Mouse (Mus musculus) megakaryocyte, embryonic 14.5 days (primary cell): ENCODE data around the gene Fancd2. TPM values are rescaled to one million over a fixed set of nuclear protein-coding genes. Genes with fewer than 3 reads are reported as not detected.

Experiments
- H3K27me3 ChIP-seq: replicated peaks from 2 replicates; pipeline ENCODE3; 2012; ENCODE audit warnings: inconsistent platforms
- H3K36me3 ChIP-seq: replicated peaks from 2 replicates; pipeline ENCODE3; 2012; ENCODE audit warnings: low read length, inconsistent platforms, mixed read lengths
- H3K4me1 ChIP-seq: 2 replicates; pipeline ENCODE4 v1.6.1; 2012; ENCODE audit warnings: inconsistent platforms
- H3K4me3 ChIP-seq: replicated peaks from 2 replicates; pipeline ENCODE3; 2012; ENCODE audit warnings: moderate library complexity, mild to moderate bottlenecking, inconsistent platforms
- H3K9me3 ChIP-seq: 2 replicates; pipeline ENCODE4 v1.6.1; 2012; ENCODE audit warnings: inconsistent platforms
- FLI1 ChIP-seq: IDR thresholded peaks from 2 replicates; pipeline ENCODE4 v1.6.1; 2012; ENCODE audit warnings: low read length, inconsistent platforms, mixed read lengths
- GATA1 ChIP-seq: IDR thresholded peaks from 3 replicates; pipeline ENCODE4 v1.6.1; 2012; ENCODE audit warnings: mixed read lengths, low read length, inconsistent platforms, borderline replicate concordance
- polyA plus RNA-seq: library from polyadenylated mRNA; stranded (reverse); fragments of >175 nt; gene quantifications from 2 replicates; pipeline ENCODE4 v1.2.3, GENCODE M21; 2012; ENCODE audit warnings: low replicate concordance; ENCODE audit not compliant: insufficient read depth

Gene Fancd2
- polyA plus RNA-seq, 1 experiment = 0.08 TPM

GRCm38 (mm10) chr6:113604432-113605223 lies 73.1 kb downstream of the Fancd2 start, which contains the start of gene Brk1:
Gene Brk1 (plus strand): TSS chr6:113604772.
- H3K27me3 ChIP-seq = no peaks in the 10 kb centered on the region
- peaks cover 41% of the 10 kb centered on the region for H3K4me1 ChIP-seq
- peaks cover 31% of the 10 kb centered on the region for H3K36me3 ChIP-seq
- TF ChIP-seq FLI1 = no peak
- no peak for TF ChIP-seq GATA1
- no peaks in the 10 kb centered on the region for H3K9me3 ChIP-seq
- peak within 1 kb of the TSS; percentile 100 for H3K4me3 ChIP-seq

DNA sequence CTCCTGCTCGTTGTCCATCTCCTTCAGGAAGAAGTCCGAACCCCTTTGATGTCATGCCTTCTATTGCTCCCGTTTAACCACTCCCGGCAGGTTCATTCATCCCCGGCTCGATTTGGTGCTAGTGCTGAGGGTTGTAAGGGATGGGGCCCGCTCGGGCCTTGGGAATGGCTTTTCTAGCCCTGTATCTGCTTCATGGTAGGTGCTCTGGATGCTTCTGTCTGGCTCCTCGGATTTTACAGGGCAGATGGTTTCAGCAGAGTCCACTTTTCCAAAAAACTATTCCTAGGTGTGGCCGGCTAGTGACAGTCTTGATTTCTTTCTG lies 73.7 kb downstream of the Fancd2 start:
- TF ChIP-seq GATA1 = no peak
- TF ChIP-seq FLI1 = no peak
- H3K4me3 ChIP-seq = peak overlapping the region; percentile 100
- H3K36me3 ChIP-seq = peaks cover 36% of the 10 kb centered on the region
- H3K27me3 ChIP-seq = no peaks in the 10 kb centered on the region
- H3K9me3 ChIP-seq = no peaks in the 10 kb centered on the region
- peaks cover 42% of the 10 kb centered on the region for H3K4me1 ChIP-seq

DNA sequence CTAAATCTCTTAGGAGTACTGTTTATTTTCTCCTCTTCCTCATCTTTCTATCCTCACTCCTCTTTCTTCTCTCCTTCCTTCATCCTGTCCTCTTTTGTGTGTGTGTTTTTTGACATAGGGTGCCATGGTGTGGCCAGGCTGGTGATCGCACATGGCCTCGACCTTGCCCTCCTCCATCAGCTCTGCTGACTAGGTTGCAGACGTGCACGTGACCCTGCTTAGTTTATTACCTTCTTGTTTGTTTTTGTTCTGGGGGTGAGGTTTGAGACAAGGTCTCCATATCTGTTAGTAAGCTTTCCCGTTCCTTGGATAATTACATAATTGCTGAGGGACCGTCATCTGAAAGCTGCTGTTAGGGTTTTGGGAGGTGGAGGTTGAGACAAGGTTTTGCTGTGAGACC lies 77.4 kb downstream of the Fancd2 start:
- H3K9me3 ChIP-seq = no peaks in the 10 kb centered on the region
- no peaks in the 10 kb centered on the region for H3K27me3 ChIP-seq
- H3K36me3 ChIP-seq = peaks cover 71% of the 10 kb centered on the region
- peaks cover 61% of the 10 kb centered on the region for H3K4me1 ChIP-seq
- no peak for TF ChIP-seq FLI1
- no peak for TF ChIP-seq GATA1
- H3K4me3 ChIP-seq = no peak overlapping the region

DNA sequence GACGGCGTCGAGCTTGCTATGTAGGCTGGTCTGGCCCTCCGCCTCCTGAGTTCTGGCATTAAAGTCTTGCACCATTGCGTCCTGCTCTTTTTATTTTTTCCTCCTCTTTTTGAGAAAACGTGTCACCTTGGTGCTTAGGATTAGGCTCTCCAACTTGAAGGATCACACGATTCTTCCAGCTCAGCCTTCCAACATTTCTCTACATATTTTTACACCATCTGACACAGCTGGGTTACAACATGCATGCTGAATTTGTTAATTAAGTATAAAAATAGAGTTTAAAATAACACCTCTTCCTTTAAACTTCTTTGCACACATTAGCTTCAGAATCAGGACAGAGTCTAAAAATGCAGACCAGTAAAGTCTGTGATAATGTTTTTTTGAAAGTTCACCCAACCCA lies 77.8 kb downstream of the Fancd2 start:
- peaks cover 75% of the 10 kb centered on the region for H3K36me3 ChIP-seq

GRCm38 (mm10) chr6:113612258-113612969 lies 80.9 kb downstream of the Fancd2 start:
- peaks cover 49% of the 10 kb centered on the region for H3K4me1 ChIP-seq
- TF ChIP-seq GATA1 = no peak
- no peak for TF ChIP-seq FLI1
- H3K27me3 ChIP-seq = no peaks in the 10 kb centered on the region
- H3K36me3 ChIP-seq = peaks cover 94% of the 10 kb centered on the region
- H3K4me3 ChIP-seq = no peak overlapping the region
- no peaks in the 10 kb centered on the region for H3K9me3 ChIP-seq

More for the DNA sequence above, 77.8 kb downstream of the Fancd2 start:
- Histone ChIP-seq H3K4me1 (peaks cover 60% of the 10 kb centered on the region), H3K4me3 (no peak overlapping the region), H3K9me3 (no peaks in the 10 kb centered on the region), H3K27me3 (no peaks in the 10 kb centered on the region)
- TF ChIP-seq GATA1 (no peak), FLI1 (no peak)

DNA sequence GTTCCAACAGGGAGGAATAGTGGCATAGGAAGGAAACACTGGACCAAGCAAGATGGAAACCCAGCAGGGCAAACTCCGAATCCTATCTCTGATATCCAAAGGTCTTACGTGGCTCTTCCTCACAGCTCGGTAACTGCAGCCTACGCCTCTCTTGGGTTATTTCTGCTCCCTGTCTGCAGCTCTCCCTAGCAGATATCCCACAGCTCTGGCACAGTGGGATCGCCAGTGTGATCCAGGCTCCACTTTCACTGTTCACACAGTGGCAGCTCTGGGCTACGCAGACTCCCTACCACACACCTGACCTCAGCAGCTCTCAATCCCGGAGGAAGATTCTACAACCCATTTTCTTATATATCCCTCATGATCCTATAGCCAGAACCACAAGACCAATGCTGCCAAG lies 82.7 kb downstream of the Fancd2 start:
- Histone ChIP-seq H3K9me3 (no peaks in the 10 kb centered on the region), H3K36me3 (peaks cover 95% of the 10 kb centered on the region), H3K4me1 (peaks cover 48% of the 10 kb centered on the region), H3K4me3 (no peak overlapping the region), H3K27me3 (no peaks in the 10 kb centered on the region)
- TF ChIP-seq FLI1 = no peak
- no peak for TF ChIP-seq GATA1

DNA sequence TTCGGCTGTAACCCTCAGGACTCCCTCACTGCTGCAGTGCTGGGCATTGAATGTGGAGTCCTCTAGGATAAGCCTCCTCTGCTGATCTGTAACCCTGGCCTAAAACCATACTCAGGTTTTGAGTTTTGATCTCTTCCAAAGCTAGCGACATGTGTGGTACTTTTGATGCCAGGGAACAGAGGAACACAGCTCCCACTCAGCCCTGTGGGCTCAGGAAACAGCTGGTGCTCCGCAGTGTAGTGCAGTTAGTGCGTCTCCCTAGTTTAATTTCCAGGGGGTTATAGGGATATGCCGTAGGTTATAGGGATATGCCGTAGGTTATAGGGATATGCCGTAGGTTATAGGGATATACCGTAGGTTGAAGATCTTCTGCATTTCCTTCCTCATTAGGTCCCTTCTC lies 83.5 kb downstream of the Fancd2 start:
- peaks cover 87% of the 10 kb centered on the region for H3K36me3 ChIP-seq

GRCm38 (mm10) chr6:113615489-113615888 lies 84.0 kb downstream of the Fancd2 start:
- no peaks in the 10 kb centered on the region for H3K9me3 ChIP-seq
- H3K4me1 ChIP-seq = peaks cover 41% of the 10 kb centered on the region
- peaks cover 82% of the 10 kb centered on the region for H3K36me3 ChIP-seq
- TF ChIP-seq GATA1 = no peak
- no peak for TF ChIP-seq FLI1
- no peak overlapping the region for H3K4me3 ChIP-seq
- H3K27me3 ChIP-seq = no peaks in the 10 kb centered on the region

More for the DNA sequence above, 83.5 kb downstream of the Fancd2 start:
- TF ChIP-seq GATA1 (no peak), FLI1 (no peak)
- Histone ChIP-seq H3K9me3 (no peaks in the 10 kb centered on the region), H3K4me3 (no peak overlapping the region), H3K27me3 (no peaks in the 10 kb centered on the region), H3K4me1 (peaks cover 44% of the 10 kb centered on the region)

- TF ChIP-seq FLI1 (no peak), GATA1 (no peak)
- Histone ChIP-seq H3K27me3 (no peaks in the 10 kb centered on the region), H3K36me3 (peaks cover 29% of the 10 kb centered on the region), H3K4me3 (peak overlapping the region; percentile 97), H3K9me3 (no peaks in the 10 kb centered on the region), H3K4me1 (peaks cover 30% of the 10 kb centered on the region)
Measured at GRCm38 (mm10) chr6:113623386-113623785, 91.9 kb downstream of the Fancd2 start.
